Mouse (Mus musculus) lung, postnatal 0 days (tissue): ENCODE results near the gene Myo18b. TPM values are rescaled to one million over a fixed set of nuclear protein-coding genes. Genes with fewer than 3 reads are reported as not detected.

Experiments used
- ATAC-seq: fragments of 200-750 bp; cut with Nextera tagmentation; 2 replicates; pipeline ENCODE4 v1.8.0; 2017; ENCODE audit warnings: moderate library complexity
- DNase-seq: peaks from one replicate; pipeline ENCODE4 v3.0.0-alpha.2; 2016; ENCODE audit warnings: low spot score
- H3K27ac ChIP-seq: fragments of 300-500 bp; sonication (generic); 2 replicates; pipeline ENCODE4 v1.5.1; 2014; ENCODE audit warnings: antibody characterized with exemption, mild to moderate bottlenecking, low read length, mixed read lengths
- H3K27me3 ChIP-seq: fragments of 300-500 bp; sonication (generic); replicated peaks from 2 replicates; pipeline ENCODE4 v1.6.1; 2014; ENCODE audit warnings: low read length, mixed read lengths; ENCODE audit not compliant: insufficient read depth
- H3K36me3 ChIP-seq: fragments of 300-500 bp; sonication (generic); 2 replicates; pipeline ENCODE4 v1.6.1; 2014; ENCODE audit warnings: low read length, mixed read lengths; ENCODE audit not compliant: insufficient read depth
- H3K4me1 ChIP-seq: fragments of 300-500 bp; sonication (generic); 2 replicates; pipeline ENCODE4 v1.6.1; 2014; ENCODE audit warnings: antibody characterized with exemption, low read depth, low read length, mixed read lengths; ENCODE audit not compliant: insufficient read depth
- H3K4me2 ChIP-seq: fragments of 300-500 bp; sonication (generic); replicated peaks from 2 replicates; pipeline ENCODE4 v1.6.1; 2014; ENCODE audit warnings: low read depth, mild to moderate bottlenecking, low read length, moderate library complexity, mixed read lengths
- H3K4me3 ChIP-seq: fragments of 300-500 bp; sonication (generic); 2 replicates; pipeline ENCODE4 v1.5.1; 2014; ENCODE audit warnings: low read depth, low read length
- H3K9ac ChIP-seq: fragments of 300-500 bp; sonication (generic); replicated peaks from 2 replicates; pipeline ENCODE4 v1.6.1; 2014; ENCODE audit warnings: low read depth, mild to moderate bottlenecking
- H3K9me3 ChIP-seq: fragments of 300-500 bp; sonication (generic); 2 replicates; pipeline ENCODE4 v1.6.1; 2016; ENCODE audit warnings: low read length, mixed read lengths
- CTCF ChIP-seq: IDR thresholded peaks from 2 replicates; pipeline ENCODE4 v1.5.1; 2016; ENCODE audit warnings: antibody characterized with exemption, mild to moderate bottlenecking
- EP300 ChIP-seq: IDR thresholded peaks from 2 replicates; pipeline ENCODE4 v1.6.1; 2016; ENCODE audit warnings: antibody characterized with exemption, mild to moderate bottlenecking, control low read depth
- WGBS: fragments of 180-500 bp; shearing (Covaris S2); extraction: QIAGEN DNeasy Blood & Tissue Kit; methylation state at CpG from one replicate; pipeline ENCODE4 v1.1.7; 2014; 5-methylcytosine and 5-hydroxymethylcytosine counted together
- polyA plus RNA-seq: library from polyadenylated mRNA; unstranded; fragments of >200 nt; fragmentation: Nextera tagmentation; extraction: Ambion mirVana; gene quantifications from 2 replicates; pipeline ENCODE4 v1.2.1, GENCODE M21; 2015

Myo18b gene
- 0.13 and 0.17 TPM in 2 replicates for polyA plus RNA-seq

DNA sequence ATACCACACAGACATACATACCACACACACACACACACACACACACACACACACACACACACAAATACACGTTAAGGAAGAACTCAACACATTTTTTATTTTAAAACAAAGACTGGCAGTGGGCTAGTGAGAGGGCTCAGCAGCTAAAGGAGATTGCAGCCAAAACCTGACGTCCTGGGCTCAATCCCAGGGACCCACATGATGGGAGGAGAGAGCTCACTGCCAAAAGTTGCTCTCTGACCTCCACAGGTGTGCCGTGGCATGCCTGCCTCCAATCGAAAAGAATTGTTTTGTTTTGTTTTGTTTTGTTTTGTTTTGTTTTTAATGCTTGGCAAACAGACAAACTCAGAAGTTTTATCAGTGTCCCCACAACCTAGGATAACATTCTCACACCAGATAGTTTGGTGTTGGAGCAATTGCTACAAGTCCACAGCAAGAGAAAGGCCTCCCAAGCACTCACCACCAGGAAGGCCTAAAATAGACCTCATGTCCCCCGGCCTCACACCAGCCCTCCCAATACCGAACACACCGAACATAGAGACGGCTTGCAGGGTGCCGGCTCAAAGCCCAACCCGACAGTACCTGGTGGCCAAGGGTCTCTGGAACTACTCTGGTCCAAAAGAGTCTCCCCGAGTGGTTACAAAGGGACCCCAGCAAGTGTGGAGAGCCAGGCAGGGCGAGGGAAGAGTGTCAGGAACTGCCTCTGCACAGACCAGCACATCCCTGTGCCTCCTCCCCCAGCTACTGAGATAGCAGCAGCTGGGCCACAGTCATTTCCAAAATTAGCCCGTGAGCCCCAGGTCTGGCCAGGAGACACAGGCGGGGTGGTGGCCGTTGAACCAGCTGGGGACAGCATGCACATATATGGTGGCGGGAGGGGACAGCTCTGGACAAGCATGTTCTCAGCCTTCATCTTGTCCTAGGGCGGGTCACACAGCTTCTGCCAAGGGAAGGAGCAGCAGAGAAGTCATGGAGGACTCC, at the start of gene Myo18b:
Myo18b (minus strand) TSS at position 689 of the 981 bp plus-strand sequence.
- no peak for TF ChIP-seq EP300
- no peak for TF ChIP-seq CTCF
- H3K9ac ChIP-seq: no peak within 1 kb of the TSS
- H3K4me2 ChIP-seq: no peak within 1 kb of the TSS
- no peak for ATAC-seq
- 71% methylated on average over 17 of the region's 17 CpGs for WGBS
- no peaks in the 10 kb centered on the region for H3K36me3 ChIP-seq
- no peak within 1 kb of the TSS for H3K27ac ChIP-seq
- H3K27me3 ChIP-seq: no peaks in the 10 kb centered on the region
- no peaks in the 10 kb centered on the region for H3K9me3 ChIP-seq
- H3K4me1 ChIP-seq: no peaks in the 10 kb centered on the region
- no peak for DNase-seq
- H3K4me3 ChIP-seq: no peak within 1 kb of the TSS

DNA sequence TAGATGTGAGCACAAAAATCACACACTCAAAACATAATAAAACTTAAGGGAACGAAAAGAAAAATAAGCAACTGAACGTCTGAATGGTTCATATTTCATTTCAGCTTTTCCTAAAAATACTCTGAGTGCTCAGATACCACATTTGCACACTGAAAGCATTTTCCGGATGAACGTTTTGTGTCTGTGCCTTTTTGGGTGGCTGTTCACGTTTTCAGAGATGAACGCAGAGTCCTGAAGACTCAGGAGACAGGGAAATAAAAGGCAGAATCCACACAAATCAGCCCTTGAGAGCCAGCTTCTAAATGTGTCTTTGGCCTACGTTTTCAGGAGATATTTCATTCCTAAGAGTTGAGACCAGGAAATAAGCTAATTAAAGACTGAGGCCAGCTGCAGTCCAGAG, 49.8 kb upstream of the Myo18b start:
- DNase-seq (no peak), ATAC-seq (no peak)
- Histone ChIP-seq H3K4me3 (no peak overlapping the region), H3K27ac (no peak overlapping the region), H3K27me3 (no peaks in the 10 kb centered on the region), H3K4me2 (no peak overlapping the region), H3K36me3 (peaks cover 6% of the 10 kb centered on the region; the same call in 1 of the 2 replicates), H3K4me1 (no peaks in the 10 kb centered on the region), H3K9me3 (no peaks in the 10 kb centered on the region), H3K9ac (no peak overlapping the region)
- WGBS: 69% methylated on average over 7 of the region's 7 CpGs
- TF ChIP-seq EP300: no peak
- no peak for TF ChIP-seq CTCF

DNA sequence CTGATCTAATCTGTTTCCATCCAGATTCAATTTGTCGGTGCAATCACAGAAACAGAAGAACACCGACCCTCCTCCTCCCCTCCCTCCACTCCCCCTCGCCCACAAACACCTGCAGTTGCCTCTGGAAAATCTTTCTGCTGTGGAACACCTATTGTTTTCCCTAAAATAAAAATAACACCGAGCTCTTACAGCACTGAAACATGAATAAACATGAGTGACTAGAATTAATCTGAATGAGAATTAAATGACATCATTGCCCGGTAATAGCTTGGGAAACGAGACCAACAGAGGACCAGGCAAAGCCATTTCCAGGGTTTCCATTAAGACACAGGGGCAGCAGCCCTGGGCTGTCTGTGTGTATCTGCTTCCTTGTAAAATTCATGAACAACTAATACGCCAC, 46.1 kb upstream of the Myo18b start:
- no peak for ATAC-seq
- H3K4me3 ChIP-seq: no peak overlapping the region
- no peak overlapping the region for H3K27ac ChIP-seq
- H3K27me3 ChIP-seq: no peaks in the 10 kb centered on the region
- 73% methylated on average over 7 of the region's 7 CpGs for WGBS
- H3K36me3 ChIP-seq: peaks cover 6% of the 10 kb centered on the region; the same call in 1 of the 2 replicates
- DNase-seq: no peak
- no peak overlapping the region for H3K4me2 ChIP-seq
- no peak overlapping the region for H3K9ac ChIP-seq
- TF ChIP-seq CTCF (no peak), EP300 (no peak)
- no peaks in the 10 kb centered on the region for H3K9me3 ChIP-seq
- H3K4me1 ChIP-seq: no peaks in the 10 kb centered on the region

DNA sequence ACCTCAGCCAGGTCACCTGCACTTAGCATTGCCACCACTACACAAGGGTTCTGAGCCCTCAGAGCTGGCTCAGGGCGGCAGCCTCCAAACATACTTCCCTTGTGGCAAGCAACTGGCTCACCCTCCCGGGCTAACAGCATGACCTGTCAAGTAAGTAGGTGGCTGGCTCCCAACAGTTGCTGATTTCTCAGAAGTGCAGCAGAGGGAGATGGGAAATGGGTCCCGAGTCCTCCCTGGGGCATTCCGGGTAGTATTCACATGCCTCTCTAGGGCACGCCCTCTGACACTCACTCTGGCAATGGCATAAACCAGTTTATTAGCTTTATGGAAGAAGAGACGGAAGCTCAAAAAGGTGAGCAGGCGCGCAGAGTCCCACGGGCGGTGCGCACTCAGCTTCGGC, 44.8 kb upstream of the Myo18b start:
- H3K4me2 ChIP-seq: no peak overlapping the region
- no peak overlapping the region for H3K9ac ChIP-seq
- H3K9me3 ChIP-seq: no peaks in the 10 kb centered on the region
- no peaks in the 10 kb centered on the region for H3K27me3 ChIP-seq
- 92% methylated on average over 12 of the region's 12 CpGs for WGBS
- no peaks in the 10 kb centered on the region for H3K4me1 ChIP-seq
- H3K27ac ChIP-seq: no peak overlapping the region
- H3K4me3 ChIP-seq: no peak overlapping the region
- DNase-seq: no peak
- peaks cover 8% of the 10 kb centered on the region; the same call in 1 of the 2 replicates for H3K36me3 ChIP-seq
- no peak for ATAC-seq
- TF ChIP-seq CTCF: no peak
- no peak for TF ChIP-seq EP300

DNA sequence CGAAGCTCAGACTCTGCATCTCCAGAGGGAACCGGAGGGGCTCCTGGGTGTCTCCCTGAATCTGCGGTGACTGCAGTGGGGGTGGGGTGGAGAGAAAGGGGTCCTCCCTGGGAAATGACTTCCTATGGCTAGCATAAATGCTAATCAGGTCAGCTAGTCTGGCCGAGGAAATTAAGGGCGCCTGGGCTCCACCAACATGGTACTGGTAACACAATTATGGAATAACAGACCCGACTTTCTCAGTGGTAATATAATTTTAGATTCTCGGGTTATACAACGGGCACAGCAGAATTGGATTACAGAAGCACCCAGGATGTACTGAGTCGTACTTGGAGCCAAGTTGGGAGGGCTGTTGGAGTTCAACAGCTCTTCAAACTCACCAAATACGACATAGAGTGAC, 40.5 kb upstream of the Myo18b start:
- no peak for ATAC-seq
- TF ChIP-seq CTCF: no peak
- TF ChIP-seq EP300: no peak
- H3K36me3 ChIP-seq: 0 out of 2 replicates have a peak, but pooled peaks cover 8% of the 10 kb centered on the region
- H3K27me3 ChIP-seq: no peaks in the 10 kb centered on the region
- DNase-seq: no peak
- H3K9me3 ChIP-seq: no peaks in the 10 kb centered on the region
- no peak overlapping the region for H3K4me2 ChIP-seq
- no peak overlapping the region for H3K27ac ChIP-seq
- H3K4me3 ChIP-seq: no peak overlapping the region
- WGBS: 76% methylated on average over 10 of the region's 10 CpGs
- no peak overlapping the region for H3K9ac ChIP-seq
- H3K4me1 ChIP-seq: no peaks in the 10 kb centered on the region

DNA sequence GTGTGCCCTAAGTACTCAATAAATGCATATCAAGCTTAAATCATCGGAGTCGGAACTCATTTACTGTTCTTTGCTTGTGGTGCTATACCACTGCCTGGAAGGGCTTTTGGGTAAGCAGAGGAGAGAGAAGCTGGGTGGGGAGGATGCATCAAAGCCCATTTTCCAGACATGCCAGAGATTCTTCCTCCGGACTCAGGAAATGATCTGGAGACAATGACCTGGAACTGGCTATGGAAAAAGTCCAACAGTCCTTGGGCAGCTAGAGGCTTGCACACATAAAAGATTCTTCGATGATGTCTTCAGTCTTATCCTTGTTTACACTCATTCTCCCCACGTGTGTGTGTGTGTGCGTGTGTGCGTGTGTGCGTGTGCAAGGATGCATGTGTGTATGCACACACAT, 39.3 kb upstream of the Myo18b start:
- no peak overlapping the region for H3K9ac ChIP-seq
- H3K9me3 ChIP-seq: no peaks in the 10 kb centered on the region
- no peak for DNase-seq
- TF ChIP-seq EP300: no peak
- WGBS: 76% methylated on average over 8 of the region's 8 CpGs
- ATAC-seq: no peak
- H3K27me3 ChIP-seq: no peaks in the 10 kb centered on the region
- H3K27ac ChIP-seq: no peak overlapping the region
- H3K4me2 ChIP-seq: no peak overlapping the region
- no peak overlapping the region for H3K4me3 ChIP-seq
- no peaks in the 10 kb centered on the region for H3K4me1 ChIP-seq
- H3K36me3 ChIP-seq: 0 out of 2 replicates have a peak, but pooled peaks cover 8% of the 10 kb centered on the region
